Mouse (Mus musculus) layer of hippocampus, adult 8-10 months (tissue): ENCODE results near the gene Exoc3l. TPM values are rescaled to one million over a fixed set of nuclear protein-coding genes. Genes with fewer than 3 reads are reported as not detected.
"Not testable (repeated sequence)": the region's sequence is repeated elsewhere in the genome, so short reads cannot be mapped to it uniquely, and the experiment has no call there.

Experiments
- DNase-seq, 2 experiments: peaks; one replicate each; pipeline ENCODE4 v3.0.0; 2022; ENCODE audit warnings: low spot score in 2 of 2
- total RNA-seq, 4 experiments: library from RNA; stranded (reverse); gene quantifications; 2 replicates each; pipeline ENCODE4 v1.2.4; 2022

Exoc3l gene
- total RNA-seq, 4 experiments from 2014 or later, result 0.89 to 2.1 (median 1.0) TPM

GRCm38 (mm10) chr8:105292471-105292870, 3.4 kb downstream of the Exoc3l start:
- DNase-seq, result no peak

- DNase-seq, result not testable (repeated sequence)
Measured at GRCm38 (mm10) chr8:105291802-105292201, 4.1 kb downstream of the Exoc3l start.

DNA sequence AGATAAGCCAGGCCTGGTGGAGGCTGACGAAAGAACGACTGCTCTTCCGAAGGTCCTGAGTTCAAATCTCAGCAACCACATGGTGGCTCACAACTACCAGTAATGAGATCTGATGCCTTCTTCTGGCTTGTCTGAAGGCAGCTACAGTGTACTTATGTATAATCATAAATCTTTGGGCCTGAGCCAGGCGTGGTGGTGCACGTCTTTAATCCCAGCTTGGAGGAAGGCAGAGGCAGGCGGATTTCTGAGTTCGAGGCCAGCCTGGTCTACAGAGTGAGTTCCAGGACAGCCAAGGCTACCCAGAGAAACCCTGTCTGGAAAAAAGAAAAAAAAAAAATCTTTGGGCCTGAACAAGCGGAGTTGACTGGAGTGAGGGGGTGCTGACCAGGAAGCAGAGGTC, 4.5 kb downstream of the Exoc3l start:
- not testable (repeated sequence) for DNase-seq

DNA sequence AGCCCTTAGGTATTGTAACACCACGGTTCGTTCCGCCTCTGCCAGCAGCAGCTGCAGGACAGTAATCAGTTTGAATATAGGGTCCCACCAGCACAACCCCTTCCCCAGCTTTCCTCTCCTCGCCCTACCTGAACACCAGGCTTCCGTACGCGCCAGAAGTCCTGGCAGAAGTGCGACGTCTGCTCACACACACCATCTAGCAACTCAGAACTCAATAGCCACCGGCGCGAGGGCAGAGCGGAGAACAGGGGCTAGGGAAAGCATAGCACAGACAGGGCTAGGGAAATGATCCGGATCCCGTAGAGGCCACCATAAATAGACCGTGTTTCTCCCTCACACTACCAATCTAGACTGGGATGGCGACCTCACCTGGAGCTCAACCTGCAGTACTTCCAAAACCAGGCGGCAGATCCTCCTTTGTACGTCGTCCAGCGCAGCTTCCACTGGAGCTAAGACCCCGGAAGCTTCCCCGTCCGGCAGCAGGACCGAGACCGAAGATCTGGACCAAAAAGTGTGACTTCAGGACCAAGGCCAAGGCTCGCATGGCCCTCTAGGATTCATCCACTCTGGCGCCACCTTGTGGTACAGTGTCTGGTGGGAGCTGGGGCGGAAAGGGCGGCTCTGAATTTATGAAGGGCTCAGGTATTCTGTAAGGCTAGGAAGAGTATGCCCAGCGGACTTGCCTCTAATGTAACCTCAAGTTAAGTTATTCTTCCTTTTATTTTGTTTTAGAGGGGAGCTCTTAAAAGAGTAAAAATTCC, 5.2 kb downstream of the Exoc3l start:
- peak in 1 of 2 experiments; percentile 75 for DNase-seq

DNA sequence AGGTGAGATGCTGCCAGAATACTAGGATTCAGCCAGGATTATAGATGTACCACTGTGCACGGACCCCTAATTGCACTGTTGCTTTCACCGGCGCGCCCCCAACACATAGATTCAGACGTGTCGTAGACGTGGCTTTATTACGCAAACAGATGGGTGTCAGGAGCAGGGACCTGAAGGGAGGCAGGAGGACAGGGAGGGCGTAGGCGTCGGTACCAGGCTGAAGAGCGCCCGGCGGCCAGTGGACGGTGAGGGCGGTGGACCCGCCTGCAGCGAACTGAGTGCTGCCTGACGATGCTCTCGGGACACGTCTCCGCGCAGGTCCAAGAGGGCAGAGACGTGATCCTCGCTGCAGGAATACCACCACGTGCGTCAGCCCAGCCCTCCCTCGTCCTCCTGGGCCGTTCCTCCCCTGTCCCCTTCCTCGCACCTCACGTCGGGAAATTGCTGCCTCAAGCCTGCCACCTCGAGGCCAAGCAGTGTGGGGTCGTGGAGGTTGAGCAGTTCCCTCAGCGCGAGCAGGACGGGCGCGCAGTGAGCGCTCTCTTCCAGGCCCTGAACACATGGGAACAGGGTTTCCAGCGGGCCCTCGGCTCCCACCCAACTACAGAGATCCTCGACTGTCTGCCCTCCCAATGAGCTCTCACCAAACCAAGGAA, 6.0 kb downstream of the Exoc3l start, which contains the start of gene 4931428F04Rik:
Gene 4931428F04Rik, minus strand, starts transcription at position 60 of the 656 bp plus-strand sequence.
- DNase-seq, result no peak

DNA sequence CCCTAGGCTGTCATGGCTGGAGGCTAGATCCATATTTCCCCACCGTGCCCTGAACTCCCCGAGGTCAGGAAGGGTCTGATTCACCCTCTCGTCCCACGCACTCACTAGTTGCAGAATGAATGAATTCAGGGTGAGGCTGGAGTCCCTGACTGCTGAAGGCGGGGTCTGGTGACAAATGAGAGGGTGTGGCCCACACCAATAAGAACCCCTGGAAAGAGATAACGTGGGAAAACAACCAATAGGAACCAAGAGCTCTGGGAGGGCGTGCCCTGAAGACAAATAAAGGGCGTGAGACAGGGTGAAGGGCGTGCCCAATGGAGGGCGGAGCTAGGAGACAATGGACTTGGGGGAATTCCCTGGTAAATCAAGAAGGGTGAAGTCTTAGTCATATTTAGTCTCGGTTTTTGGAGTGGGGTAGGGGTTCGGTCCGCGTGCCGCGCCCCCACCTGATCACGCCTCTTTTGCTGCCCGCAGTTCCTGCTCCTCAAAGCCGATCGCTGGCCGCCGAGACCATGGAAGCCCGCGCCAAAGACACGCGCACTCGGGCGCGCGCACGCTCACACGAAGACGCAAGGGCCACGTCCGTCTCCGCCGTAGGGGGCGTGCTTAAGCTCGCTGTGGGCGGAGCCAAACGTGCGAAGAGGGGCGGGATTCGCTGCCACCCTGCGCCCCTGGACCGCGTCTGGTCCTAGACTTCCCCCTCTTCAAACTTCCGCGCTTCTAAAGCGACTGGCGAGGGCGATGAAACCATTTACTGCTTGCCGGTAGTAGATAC, 6.8 kb downstream of the Exoc3l start:
- peak; percentile 92 to 95 for DNase-seq

GRCm38 (mm10) chr8:105288231-105288630, 7.7 kb downstream of the Exoc3l start:
- no peak for DNase-seq

DNA sequence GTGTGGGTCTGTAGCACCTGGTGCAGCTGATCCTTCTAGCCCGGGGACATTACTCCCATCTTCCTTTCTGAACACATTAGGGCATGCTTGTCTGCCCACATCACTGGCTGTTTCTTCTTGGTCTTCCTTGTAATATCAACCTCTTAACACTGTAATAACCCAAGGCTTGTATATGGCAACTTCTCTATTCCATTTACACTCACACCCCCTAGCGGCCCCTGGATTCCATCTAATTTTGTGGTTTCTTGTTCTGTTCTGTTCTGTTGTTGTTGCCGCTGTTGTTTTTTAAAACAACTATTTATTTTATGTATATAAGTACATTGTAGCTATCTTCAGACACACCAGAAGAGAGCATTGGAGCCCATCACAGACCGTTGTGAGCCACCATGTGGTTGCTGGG, 9.0 kb downstream of the Exoc3l start:
- DNase-seq, result peak in 1 of 2 experiments; percentile 9

DNA sequence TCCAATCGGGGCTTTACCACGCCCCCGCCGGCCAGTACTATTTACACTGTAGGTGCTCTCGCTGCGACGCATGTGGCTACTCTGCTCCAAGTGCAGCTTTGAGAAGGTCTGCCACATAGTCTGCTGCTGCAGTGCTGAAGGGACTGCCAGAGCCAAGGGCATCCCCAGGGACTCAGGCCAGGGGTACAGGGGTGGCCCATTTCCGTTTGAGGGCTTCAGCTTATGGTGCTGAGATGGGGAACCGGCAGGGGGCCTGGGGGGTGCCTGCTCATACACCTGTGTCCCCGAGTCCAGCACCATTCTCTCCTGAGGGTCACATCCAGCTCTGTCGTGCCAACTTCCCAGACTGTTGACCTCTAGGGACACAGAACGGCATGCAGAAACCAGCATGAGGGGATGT, 10.4 kb downstream of the Exoc3l start:
- no peak for DNase-seq

GRCm38 (mm10) chr8:105283074-105283473, 12.8 kb downstream of the Exoc3l start:
- DNase-seq, result no peak

DNA sequence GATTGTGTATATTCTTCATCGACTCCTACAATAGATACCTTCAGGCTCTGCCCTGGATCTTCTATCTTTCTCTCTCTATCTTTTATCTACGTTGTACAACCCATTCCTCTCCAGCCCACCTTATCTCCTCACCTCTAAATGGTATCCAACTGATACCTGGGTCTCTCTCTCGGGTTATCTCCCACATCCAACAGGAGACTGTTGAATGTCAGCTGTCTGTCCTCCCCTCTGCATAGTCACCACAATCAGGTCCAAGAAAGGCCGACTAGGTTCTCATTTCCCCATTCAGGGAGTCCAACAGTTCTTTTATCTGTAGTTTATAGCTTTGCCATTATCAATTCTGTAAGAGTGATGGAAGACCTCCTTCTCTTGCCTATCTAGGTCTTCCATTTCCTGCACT, 13.7 kb downstream of the Exoc3l start:
- no peak for DNase-seq

DNA sequence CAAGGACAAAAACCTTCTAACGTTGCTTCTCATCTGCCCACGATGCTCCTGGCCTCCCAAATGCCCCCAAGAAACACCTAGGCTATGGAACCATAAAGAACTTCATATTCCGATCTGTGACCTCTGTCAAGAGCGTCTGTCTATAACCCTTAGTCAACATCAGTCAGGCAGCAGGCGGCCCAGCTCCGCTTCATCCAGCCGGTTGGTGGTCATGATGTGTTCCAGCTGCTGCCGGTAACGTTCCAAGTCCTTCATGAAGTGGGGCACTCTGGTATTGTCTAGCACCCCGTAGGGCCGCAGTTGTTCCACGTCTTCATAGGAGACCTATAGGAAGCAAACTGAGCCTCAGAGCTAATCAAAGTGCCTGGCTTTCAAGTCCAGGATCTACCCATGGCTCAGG, 14.1 kb downstream of the Exoc3l start:
- no peak for DNase-seq

DNA sequence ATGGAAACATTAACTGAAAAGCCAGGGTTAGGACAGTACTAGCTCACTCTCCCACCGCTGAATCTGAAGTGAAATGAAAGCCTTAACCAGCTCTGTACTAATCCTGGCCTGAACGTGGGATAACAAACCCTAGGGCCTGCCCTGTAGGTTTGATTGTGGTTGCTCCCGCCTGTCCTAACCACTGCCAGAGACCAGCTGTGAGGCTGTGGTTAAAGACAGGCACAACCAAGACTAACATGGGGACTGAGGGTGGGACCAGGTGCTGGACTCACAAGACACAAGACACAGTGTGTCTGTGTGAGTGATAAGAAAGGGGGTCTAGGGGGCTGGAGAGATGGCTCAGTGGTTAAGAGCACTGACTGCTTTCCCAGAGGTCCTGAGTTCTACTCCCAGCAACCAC, 15.3 kb downstream of the Exoc3l start:
- no peak for DNase-seq

GRCm38 (mm10) chr8:105278911-105279334, 17.0 kb downstream of the Exoc3l start:
- DNase-seq, result peak; percentile 85 to 92

- no peak for DNase-seq
Measured at GRCm38 (mm10) chr8:105276292-105277120, 19.4 kb downstream of the Exoc3l start.

DNA sequence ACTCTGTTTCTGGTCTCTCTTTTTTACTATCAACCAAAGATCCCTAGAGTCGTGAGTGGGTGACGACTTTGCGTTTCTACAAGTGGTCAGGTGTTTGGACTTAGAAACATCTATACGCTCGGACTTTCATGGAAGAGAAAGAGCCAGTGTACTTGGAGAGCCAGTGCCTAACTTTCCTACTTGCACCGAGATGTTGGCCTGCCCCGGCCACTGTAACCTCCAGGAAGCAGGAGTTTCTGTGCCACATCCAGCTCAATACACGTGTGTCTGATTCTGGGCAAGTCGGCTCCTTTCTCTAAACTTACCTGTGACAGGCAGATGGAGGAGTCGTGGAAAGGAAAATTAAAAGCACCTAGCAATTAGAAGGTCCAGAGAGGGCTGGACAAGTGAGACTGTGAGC, 20.1 kb downstream of the Exoc3l start, which contains the start of gene Nol3:
Gene Nol3, plus strand, starts transcription at position 301 of the 400 bp plus-strand sequence.
- DNase-seq, result no peak

GRCm38 (mm10) chr8:105275387-105275786, 20.5 kb downstream of the Exoc3l start:
- no peak for DNase-seq

DNA sequence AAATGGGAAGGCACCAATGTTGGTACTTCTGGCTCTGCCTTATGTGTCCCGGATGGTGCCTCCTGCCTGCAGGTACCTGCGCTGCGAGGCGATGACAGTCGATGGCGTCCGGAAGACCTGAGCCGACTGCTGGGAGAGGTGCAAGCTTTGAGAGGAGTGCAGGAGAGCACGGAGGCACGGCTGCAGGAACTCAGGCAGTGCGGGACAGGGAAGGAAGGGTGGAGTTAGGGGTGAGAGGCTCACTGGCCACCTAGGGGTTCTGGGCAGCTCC, 25.1 kb downstream of the Exoc3l start:
- no peak for DNase-seq

- DNase-seq, result no peak
Measured at GRCm38 (mm10) chr8:105270101-105270915, 25.6 kb downstream of the Exoc3l start.

DNA sequence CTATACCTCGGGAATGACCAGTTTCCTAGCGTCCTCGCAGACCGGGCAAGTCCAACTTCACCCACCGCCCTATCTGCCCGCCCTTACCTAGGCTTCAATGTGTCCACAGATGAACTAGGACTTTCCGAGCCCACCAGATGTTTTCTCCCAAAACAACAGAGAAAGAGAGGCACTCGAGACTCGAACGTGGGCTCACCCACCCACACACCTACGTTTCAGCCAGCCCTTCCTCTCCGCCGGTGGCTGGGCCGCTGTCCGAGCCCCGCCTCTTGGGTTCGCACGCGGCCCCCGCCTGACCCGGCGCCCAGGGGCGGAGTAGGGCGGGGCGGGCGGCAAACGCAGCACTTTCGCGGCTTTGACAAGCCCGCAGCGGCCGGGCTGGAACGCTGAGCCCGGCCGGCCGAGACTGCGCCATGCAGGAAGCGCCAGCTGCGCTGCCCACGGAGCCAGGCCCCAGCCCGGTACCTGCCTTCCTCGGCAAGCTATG, 26.4 kb downstream of the Exoc3l start, which contains the start of gene Hsf4:
Gene Hsf4, plus strand, starts transcription at position 341 of the 487 bp plus-strand sequence.
- no peak for DNase-seq
